Mouse (Mus musculus): ENCODE data around the gene Galnt2.

The Galnt2 gene

DNA sequence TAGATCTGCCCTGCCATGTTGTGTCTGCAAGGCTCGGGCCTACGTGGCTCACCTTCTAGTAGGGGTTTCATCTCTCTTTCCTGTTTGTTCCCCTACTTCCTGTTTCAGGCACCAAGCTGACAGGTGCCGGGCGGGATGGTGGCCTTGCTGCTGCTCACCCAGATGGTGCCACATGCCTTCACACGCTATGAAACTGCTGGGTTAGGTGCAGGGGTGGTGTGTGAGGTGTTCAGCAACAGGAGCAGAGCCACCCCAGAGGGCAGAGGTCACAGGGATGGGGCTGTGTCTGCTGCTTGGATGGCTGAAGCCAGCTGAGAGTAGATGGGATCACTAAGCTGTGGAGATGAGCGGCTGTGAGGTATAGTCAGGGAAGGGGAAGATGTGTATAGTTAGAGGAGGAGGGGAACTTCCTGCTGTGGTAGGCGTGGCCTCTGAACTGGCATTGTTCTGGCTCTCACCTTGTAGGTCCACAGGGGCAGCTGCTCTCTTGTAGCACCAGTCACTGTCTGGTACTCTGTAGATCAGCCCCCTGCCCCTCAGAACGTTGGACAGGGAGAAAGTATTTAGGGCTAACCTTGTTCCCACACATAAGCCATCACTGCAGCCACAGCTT is 42.5 kb downstream of the Galnt2 start:
- DNase-seq (ENCODE audit: low spot score), result no peak

DNA sequence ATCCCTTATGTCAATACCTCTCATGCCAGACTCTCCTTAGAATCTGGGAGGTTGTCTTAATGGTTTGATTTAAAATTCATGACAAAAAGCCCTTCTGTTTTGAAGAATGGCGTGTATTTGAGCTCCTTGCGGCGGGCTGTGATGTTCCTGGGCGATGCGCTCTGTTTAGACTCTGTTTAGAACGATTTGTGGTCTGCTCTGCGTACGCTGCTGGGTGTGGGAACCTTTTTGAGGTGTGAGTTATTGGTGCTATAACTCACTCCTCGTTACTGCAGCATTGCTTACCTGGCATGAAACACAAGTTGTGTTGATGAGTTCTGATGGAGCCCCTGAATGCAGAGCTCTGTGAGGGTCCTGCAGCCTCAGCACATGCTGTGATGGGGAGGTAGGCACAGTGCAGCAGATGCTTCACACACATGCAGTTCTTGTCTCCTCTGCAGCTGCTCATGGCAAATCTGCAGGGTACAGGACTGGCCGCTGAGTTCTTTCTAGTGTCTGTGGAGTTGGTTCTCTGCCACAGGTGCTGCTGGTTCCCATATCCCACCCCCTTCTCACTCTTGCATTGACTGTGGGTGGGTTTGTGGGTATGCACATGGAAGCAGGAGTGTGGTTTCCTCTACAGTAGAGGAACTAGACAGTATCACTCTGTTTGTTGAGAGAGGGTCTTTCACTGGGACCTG is 43.4 kb downstream of the Galnt2 start:
- DNase-seq (ENCODE audit: low spot score), result no peak

DNA sequence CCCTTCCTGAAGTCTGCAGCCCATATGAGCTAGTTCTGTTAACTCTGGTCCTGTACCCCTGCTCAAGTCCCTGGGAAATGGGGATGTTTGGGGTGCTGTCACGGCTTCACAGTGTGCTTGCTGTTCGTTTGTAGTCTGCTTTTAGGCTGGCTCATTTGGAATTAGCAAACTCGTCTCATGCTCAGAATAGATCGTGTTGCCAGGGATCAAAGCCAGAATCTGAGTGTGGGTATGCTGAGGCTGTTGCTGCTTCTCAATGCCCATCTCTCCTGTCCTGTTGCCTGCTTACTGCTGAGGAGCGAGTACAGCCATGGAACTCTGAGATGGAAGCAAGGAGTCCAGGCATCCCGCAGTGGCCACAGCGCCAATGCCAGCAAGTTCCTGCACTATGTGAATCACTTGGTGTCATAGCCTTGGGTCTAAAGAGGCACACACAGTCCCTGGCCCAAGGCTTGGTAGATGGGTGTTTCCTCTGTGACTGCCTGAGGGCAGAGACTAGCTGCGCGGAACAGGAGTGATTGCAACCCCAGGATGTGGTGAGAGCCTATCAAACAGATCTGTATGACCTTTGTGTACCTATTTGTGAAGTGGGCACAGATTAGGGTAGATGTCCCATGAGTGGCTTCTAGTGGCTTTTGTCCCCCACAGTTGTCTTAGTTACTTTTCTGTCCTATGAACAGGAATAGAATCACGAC is 44.3 kb downstream of the Galnt2 start:
- no peak for DNase-seq (ENCODE audit: low spot score)

DNA sequence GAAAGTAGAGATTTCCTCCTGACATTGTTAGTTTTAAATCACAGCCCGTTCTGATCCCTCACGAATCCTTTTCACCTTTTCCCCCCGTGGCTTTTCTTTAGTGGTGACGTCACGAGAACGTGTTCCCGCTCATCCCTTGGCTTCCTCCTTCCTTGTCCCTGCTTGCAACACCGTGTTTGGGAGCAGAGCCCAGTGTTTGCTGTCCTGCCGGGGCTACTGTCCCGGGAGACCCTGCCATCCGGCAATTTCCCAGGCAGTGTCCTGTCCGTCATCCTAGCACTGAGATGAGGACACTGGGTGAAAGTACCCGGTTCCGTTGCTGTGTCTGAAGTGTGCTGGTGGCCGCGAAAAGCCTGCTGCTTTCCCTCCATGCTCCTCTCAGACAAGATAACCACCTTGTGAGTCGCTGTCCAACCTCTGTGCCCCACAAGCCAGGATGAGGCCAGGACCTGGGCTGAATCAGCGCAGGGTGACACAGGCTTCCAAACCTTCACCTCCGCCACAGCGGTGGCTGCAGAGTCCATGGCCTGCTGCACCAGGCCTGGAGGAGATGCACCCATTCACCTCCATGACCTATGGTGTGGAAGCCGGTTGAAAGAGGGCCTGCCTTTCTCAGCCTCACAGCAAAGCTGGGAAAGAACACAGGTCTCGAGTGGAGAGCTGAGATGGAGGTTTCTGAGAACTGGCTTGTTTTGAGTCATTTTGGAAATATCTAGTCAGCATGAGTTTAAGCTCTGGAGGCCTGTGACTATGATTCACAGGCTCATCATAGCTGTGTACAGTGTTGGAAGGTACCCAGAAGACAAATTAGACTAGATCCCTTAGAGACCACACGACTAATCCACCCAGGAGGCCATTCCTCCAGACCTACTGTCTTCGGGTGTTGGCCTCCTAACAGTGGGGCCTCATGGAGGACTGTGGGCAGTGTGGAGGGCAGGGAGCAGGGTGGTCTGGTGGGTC is 47.0 kb downstream of the Galnt2 start:
- DNase-seq (ENCODE audit: low spot score), result no peak

DNA sequence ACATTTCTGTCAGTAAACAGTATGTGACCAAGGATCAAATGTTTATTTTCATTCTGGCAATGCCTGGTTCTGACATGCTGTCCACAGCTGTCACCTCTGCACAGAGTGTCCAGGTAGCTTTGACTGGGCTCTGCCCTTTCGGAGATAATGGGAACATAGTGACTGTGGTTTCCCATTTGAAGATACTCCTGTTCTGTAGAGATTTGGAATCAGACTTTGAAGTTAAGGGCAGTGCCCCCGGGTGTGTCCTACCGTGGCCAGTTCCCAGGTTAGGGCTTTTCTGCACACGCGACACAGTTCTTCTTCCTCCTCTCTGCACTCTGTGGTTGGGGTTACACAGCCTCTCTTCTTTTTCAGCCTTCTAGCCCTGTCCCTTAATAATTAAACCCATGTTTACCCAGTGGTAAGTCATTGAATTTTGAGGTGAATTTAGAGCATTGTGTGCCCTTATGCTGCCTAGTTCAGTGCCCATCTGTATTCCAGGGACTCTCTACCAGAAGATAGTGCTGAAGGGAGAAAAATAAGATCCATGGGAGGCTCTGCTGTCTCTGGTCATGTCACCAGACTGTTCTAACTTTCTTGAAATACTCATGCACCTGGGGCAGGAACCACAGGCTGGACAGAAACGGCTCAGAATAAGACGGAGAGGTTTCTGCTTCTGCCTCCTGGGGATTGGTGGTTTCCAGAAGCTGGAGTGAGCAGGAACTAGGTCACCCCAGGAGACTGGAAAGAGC is 47.9 kb downstream of the Galnt2 start:
- no peak for DNase-seq (ENCODE audit: low spot score)

DNA sequence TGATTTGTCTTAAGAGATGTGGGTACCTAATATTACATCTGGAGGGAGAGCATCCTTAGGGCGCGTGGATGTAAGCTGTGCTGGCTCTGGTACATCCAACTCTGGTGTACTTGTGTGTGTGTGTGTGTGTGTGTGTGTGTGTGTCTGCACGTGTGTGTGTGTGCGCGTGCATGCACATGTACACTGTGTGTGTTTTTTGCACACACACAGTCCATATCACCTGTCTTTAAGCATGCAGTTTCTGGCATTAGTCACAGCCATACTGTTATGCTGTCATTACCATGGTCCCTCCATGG is 48.4 kb downstream of the Galnt2 start:
- DNase-seq (ENCODE audit: low spot score), result no peak

DNA sequence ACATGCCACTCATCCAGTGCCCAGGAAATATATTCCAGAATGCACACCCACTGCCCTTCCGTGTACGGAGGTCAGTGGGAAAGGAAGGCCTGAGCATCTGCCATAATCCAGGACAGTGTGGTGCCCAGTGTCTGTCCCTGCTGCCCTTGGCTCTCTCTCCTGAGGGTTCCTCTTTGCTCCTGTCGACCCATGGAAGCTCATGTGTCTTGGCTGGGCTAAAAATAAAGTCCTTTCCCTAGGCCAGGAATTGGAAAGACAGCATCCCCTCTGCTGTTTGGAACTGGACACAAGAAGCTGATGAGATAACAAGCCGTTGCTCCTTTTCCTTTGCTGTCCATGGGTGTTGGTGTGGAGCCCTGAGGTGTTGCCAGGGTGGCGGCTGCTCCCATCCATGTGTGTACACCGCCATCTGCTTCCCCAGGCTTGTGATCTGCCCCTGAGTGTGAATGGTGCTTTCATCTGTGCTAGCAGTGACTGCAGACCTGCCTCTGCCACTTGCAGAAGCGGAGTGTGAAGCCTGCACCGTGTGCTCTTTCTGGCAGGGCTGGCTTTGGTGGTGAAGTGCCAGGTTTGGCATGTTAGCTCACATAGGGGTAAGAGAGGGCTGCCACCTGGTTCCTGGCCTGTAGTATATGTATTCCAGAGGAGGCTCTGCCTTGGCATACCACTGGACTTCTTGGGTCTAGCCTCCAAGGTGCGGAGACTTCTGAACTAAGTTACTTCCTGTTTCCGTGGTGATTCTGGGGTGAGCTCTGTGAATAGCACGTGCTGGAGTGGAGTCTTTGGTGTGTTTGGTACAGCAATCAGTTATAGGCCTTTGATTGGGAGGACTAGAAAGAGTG is 50.7 kb downstream of the Galnt2 start:
- DNase-seq (ENCODE audit: low spot score), result no peak

DNA sequence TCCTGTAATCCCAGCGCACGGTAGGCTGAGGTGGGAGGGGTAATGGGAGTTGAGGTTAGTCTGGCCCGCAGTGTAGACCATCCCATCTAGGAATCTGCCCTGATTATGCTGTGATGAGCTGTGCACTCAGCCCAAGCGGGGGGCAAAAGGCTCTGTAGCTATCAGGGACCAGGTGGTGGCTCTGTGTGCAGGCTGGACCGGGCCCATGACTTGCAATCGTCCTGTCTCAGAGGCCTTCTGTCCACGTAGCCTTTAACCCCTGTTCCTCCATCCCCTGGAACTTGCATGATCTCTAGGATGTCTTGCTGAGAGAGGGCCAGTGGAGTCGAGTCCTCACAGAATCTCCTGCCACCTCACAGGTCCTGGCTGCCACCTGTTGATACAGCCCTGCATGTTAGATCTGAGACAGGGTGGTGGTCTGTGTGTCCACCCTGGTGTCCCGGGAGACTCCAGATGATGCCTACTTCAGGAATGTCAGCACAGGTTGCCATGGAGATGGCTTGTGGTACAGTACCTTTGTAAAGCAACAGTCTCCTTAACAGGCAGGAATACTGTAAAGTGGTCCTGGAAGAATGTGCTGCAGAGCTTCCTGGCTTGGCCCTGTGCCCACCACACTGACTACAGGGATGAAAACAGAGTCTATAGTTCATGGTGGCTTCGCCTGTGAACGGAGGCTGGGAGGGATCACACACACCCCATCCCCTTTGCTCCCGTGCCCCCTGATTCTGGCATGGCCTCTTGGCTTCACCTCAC is 51.9 kb downstream of the Galnt2 start:
- DNase-seq (ENCODE audit: low spot score), result no peak

DNA sequence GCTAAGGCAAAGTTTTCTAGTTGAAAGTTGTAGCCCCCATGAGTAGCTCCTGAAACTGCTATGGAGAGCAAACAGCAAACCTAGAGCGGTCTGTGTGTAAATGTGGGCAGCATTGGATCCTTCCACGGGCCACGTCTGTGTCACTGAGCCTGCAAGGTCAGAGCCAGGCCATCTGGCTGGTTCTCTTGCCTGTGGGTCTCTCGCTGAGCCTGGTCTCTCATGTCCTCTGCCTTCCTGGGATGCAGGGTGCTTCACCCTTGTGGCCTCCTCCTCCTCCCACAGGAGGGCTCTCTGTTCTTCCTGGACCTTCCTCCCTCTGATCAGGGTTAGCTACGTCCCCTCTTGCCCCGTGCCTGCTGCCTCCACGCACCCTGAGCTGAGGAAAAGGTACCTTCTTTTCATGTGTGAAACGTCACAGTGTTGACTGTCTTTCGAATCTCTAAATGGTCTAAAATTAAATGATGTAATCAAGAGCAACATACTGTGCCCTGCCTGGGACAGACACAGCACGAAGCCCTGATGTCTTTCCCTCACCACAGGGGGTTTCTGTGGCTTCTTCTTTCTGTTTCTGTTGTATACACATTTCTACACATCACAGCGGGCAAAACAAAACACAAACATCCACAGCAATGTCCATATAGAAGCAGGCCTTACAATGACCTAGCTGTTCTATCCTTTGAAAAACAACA is 52.6 kb downstream of the Galnt2 start:
- DNase-seq (ENCODE audit: low spot score), result no peak

DNA sequence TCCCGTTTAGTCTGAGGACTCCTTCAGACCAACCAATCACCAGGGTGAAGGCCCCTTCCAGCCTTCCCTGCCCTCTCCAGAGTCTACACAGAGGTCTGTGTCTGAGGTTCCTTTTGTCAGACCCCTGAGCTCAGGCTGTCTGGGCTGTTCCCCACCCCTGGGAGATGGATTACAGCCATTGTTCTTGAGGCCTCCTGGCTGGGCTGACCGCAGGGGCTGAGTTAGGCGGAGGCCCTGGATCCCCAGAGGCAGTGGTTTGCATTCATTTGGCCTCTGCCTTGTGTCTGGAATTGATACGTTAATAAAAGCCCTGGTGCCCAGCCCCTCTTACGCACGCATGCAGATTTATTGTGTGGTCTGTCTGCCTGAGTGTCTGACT is 53.1 kb downstream of the Galnt2 start:
- DNase-seq (ENCODE audit: low spot score), result no peak

DNA sequence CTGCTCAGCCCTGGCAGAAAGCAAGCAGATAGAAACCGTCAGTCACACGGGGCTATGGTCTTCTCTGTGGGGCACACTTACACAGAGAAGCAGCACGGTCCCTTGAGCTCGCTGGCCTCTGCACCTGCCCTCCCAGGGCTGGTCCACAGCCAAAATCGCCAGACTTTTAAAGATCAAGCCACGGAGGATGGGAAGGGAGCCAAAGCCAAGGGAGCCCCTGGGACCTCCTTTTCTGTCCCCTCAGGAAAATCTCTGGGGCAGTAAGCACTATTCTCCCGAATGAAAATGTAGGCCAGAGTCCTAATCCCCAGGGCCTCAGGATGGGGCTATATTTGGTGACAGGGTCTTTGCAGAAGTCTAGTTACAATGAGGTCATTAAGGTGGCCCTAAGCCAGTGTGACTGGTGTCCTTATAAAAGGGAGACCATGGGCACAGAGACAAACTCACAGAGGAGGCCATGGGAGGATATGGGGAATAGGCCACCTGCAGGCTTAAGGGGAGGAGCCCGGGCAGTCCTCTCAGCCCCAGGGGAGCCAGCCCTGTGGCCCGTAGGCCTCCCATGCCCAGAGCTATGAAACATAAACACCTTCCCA is 53.9 kb downstream of the Galnt2 start:
- no peak for DNase-seq (ENCODE audit: low spot score)

DNA sequence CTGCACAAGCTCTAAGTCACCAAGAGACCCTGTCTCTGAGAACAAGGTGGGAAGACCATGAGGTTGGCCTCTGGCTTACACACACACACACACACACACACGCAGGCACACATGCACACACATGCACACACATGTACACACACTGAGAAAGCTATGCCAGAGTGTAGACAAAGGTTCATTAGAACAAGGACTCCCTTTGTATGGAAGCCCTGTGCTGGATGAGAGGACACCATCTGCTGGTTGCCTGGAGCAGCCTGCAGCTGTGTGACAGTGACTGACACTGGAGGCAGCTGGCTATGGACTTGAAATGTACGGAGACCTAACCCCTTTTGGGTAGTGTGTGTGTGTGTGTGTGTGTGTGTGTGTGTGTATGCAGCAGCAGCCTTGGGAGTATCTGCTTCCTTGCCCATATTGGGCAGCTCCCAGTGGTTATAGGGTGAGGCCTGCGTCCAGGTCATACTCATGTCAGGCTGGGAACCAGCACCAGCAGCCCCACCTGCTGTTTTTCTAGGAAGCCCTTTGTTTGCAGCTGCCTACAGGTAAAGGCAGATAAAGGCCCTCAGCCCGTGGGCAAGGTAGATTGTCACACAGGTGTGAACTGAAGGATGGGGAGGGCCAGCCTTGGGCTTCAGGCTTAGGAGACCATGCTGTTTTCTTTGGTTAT is 55.4 kb downstream of the Galnt2 start:
- DNase-seq (ENCODE audit: low spot score), result no peak

DNA sequence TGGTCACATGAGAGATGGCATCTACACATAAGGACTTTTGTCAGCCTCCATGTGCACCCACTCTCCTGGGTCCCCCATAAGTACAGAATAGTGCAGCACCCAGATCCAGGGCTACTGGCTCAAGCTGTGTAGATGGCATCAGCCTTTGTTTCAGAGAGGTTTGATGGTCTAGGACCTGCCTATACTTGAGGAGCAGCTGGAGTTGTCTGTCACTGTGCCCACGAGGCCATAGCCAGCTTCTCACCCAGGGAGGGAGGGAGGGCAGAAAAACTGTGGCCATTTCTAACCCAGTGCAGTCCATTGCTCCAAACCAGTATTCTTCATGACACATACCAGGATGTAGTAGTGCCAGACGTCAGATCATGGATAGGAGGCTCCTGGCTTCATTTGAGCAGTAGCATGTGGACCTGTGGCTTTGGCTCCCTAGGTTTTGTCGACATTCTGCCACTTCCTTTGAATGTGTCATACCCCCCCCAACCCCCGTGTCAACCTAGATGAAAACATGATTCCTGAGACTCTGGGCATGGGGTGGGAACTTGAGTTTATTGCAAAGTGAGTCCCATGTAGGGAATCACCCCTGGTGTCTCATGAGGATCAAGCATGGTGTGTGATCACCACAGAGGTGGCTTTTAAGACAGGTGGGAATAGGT is 57.1 kb downstream of the Galnt2 start:
- DNase-seq (ENCODE audit: low spot score), result no peak

DNA sequence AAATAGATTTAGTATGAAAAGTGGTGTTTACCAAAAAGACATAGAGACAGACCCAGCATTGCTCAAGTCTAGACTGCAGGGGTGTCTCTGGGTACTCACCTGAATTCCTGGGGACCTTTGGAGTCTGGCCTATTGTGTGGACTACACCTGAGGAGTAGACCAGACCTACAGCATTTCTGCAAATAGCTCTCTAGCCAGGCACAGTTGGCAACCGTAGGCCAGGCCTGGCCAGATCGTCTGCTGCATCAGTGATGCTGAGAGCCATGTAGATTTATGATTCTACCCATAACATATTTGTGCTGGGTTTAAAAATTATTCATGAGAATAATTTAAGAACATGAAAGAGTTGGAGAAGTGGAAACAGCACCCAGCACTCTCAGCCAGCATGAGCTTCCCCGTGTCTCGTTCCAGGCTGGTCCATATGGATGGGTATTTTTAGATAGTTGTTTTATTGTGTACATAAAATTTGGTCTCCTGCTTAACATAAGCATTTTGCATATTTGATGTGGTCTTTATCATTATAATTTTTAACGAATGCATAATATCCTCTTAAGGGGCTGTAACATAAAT is 58.4 kb downstream of the Galnt2 start:
- no peak for DNase-seq (ENCODE audit: low spot score)

DNA sequence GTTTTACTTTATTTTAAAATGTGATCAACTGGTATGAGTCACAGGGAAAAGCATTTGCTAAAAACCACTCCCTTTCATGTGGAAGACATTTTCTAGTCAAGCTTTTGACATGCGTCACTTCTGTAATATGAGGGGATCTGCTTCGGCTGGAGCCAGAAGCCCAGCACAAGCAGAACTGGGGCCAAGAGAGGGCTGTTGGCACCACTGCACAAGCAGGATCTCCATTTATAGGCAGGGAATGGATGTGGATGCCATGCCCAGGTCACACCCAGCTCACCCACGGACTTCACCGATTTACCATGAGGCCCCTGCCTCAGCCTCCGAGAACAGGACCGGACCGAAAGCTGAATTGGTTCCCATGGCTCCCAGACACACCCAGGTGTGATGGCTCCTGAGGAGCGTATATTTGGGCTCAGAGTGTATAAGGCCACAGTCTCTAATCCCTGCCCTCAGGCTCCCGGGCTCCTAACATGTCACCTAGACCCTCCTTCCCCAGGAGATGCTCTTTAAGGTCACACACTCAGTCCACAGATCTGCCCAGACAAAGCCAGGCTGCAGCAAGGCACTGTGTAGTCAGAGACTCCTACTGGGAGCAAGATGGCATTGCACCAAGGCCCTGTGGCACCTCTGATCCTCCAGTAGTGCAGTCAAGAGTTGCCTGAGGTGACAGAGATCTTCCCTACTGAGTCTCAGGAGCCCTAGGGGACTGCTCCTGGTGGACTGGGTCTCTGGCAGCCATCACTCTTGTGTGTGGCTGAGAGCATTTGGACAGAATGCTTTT is 59.9 kb downstream of the Galnt2 start:
- DNase-seq (ENCODE audit: low spot score), result no peak

DNA sequence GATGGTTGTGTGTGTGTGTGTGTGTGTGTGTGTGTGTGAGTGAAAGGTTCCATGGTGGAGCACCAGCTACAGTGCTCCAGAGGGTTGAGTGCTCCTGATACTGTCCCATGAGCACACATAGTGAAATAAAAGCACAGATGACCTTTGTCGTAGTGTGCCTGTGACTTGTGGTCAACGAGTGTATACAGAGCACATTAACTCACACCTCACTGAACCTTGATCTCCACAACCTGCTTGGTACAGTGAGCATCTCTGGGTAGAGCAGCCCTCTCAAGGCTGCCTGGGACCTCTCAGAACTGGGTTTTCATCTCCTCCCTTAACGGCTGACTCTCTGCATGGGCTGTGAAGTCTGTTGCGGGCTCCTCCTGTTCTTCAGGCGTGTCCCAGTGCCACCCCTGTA is 60.5 kb downstream of the Galnt2 start:
- no peak for DNase-seq (ENCODE audit: low spot score)

DNA sequence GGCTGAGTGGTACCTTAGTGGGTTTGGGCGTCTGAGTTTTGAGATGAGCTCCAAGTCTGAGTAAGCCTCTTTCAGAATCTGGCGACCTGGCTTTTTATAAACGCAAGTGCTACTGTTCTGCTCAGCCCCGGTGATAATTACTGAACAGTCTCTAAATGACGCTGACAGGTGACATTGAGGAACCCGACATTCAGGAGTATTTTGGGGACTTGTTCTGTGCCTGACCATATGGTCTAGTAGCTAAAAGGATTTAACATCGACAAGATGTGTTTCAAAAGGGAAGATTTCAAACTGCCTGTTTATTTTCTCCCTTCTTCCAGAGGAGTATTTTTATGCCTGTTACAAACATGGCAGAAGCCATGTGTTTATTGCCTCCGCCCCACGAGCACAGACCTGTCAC is 61.8 kb downstream of the Galnt2 start:
- no peak for DNase-seq (ENCODE audit: low spot score)
